Mouse (Mus musculus): ENCODE data around the gene Pcif1. TPM values are rescaled to one million over a fixed set of nuclear protein-coding genes. Genes with fewer than 3 reads are reported as not detected.
A peak's percentile ranks its signal among the peaks of the same experiment; 100 is the strongest.

Gene Pcif1
- total and polyA plus RNA-seq, 3 experiments = 20.8 to 31.8 (median 25.7) TPM

GRCm38 (mm10) chr2:164888996-164889395 lies 9.9 kb downstream of the Pcif1 start:
- H3K79me2 ChIP-seq (replicated peaks; ENCODE audit: control insufficient read depth, insufficient read depth, low read length) = no peaks in the 10 kb centered on the region
- whole genome bisulfite sequencing = 64% methylated on average over 12 of the region's 12 CpGs
- no peaks in the 10 kb centered on the region for H3K27me3 ChIP-seq (ENCODE audit: control insufficient read depth, insufficient read depth, low read length)
- intact Hi-C loops (cut with DNase I) = no loop called here
- peaks cover 2% of the 10 kb centered on the region; the same call in 1 of the 2 replicates for H3K36me3 ChIP-seq (ENCODE audit: control insufficient read depth, insufficient read depth, low read length)
- no peak overlapping the region for H3K4me3 ChIP-seq
- TF ChIP-seq EP300 (IDR thresholded peaks at IDR 0.05; ENCODE audit: insufficient read depth, low read depth, low read length) = no peak
- TF ChIP-seq CTCF (IDR thresholded peaks at IDR 0.05) = no peak
- TF ChIP-seq POLR2A (IDR thresholded peaks at IDR 0.05; ENCODE audit: insufficient read depth, low read depth, low read length) = no peak
- DNase-seq = no peak
- peaks cover 4% of the 10 kb centered on the region for H3K4me1 ChIP-seq (ENCODE audit: control insufficient read depth, insufficient read depth, low read length)
- no peak overlapping the region for H3K27ac ChIP-seq
- H3K9ac ChIP-seq (ENCODE audit: low read depth, low read length) = no peak overlapping the region

GRCm38 (mm10) chr2:164889960-164890359 lies 10.9 kb downstream of the Pcif1 start:
- peaks cover 4% of the 10 kb centered on the region for H3K4me1 ChIP-seq (ENCODE audit: control insufficient read depth, insufficient read depth, low read length)
- no peaks in the 10 kb centered on the region for H3K79me2 ChIP-seq (replicated peaks; ENCODE audit: control insufficient read depth, insufficient read depth, low read length)
- no peak overlapping the region for H3K9ac ChIP-seq (ENCODE audit: low read depth, low read length)
- no peak overlapping the region for H3K4me3 ChIP-seq
- peaks cover 2% of the 10 kb centered on the region; the same call in 1 of the 2 replicates for H3K36me3 ChIP-seq (ENCODE audit: control insufficient read depth, insufficient read depth, low read length)
- no peaks in the 10 kb centered on the region for H3K27me3 ChIP-seq (ENCODE audit: control insufficient read depth, insufficient read depth, low read length)
- intact Hi-C loops (cut with DNase I) = no loop called here
- TF ChIP-seq CTCF (IDR thresholded peaks at IDR 0.05) (no peak), EP300 (IDR thresholded peaks at IDR 0.05; ENCODE audit: insufficient read depth, low read depth, low read length) (no peak), POLR2A (IDR thresholded peaks at IDR 0.05; ENCODE audit: insufficient read depth, low read depth, low read length) (no peak)
- WGBS = 90% methylated on average over 2 of the region's 2 CpGs
- H3K27ac ChIP-seq = no peak overlapping the region
- DNase-seq = no peak

- Histone ChIP-seq H3K4me1 (ENCODE audit: control insufficient read depth, insufficient read depth, low read length) (peaks cover 4% of the 10 kb centered on the region), H3K9ac (ENCODE audit: low read depth, low read length) (no peak overlapping the region), H3K36me3 (ENCODE audit: control insufficient read depth, insufficient read depth, low read length) (peaks cover under 1% of the 10 kb centered on the region; the same call in 1 of the 2 replicates), H3K4me3 (no peak overlapping the region), H3K79me2 (replicated peaks; ENCODE audit: control insufficient read depth, insufficient read depth, low read length) (no peaks in the 10 kb centered on the region), H3K27ac (no peak overlapping the region), H3K27me3 (ENCODE audit: control insufficient read depth, insufficient read depth, low read length) (no peaks in the 10 kb centered on the region)
- WGBS = 85% methylated on average over 24 of the region's 24 CpGs
- no peak for TF ChIP-seq CTCF (IDR thresholded peaks at IDR 0.05)
- TF ChIP-seq POLR2A (IDR thresholded peaks at IDR 0.05; ENCODE audit: insufficient read depth, low read depth, low read length) = no peak
- TF ChIP-seq EP300 (IDR thresholded peaks at IDR 0.05; ENCODE audit: insufficient read depth, low read depth, low read length) = no peak
- no peak for DNase-seq
- intact Hi-C loops (cut with DNase I) = no loop called here
Measured at GRCm38 (mm10) chr2:164890411-164891049, 11.4 kb downstream of the Pcif1 start.

- Histone ChIP-seq H3K79me2 (replicated peaks; ENCODE audit: control insufficient read depth, insufficient read depth, low read length) (no peaks in the 10 kb centered on the region), H3K36me3 (ENCODE audit: control insufficient read depth, insufficient read depth, low read length) (no peaks in the 10 kb centered on the region), H3K27ac (no peak overlapping the region), H3K9ac (ENCODE audit: low read depth, low read length) (no peak overlapping the region), H3K4me1 (ENCODE audit: control insufficient read depth, insufficient read depth, low read length) (peaks cover 2% of the 10 kb centered on the region), H3K4me3 (no peak overlapping the region), H3K27me3 (ENCODE audit: control insufficient read depth, insufficient read depth, low read length) (no peaks in the 10 kb centered on the region)
- TF ChIP-seq POLR2A (IDR thresholded peaks at IDR 0.05; ENCODE audit: insufficient read depth, low read depth, low read length) (no peak), CTCF (IDR thresholded peaks at IDR 0.05) (no peak), EP300 (IDR thresholded peaks at IDR 0.05; ENCODE audit: insufficient read depth, low read depth, low read length) (no peak)
- WGBS = 73% methylated on average over 13 of the region's 13 CpGs
- no peak for DNase-seq
- intact Hi-C loops (cut with DNase I) = no loop called here
Measured at GRCm38 (mm10) chr2:164891056-164891834, 12.1 kb downstream of the Pcif1 start.

- TF ChIP-seq EP300 (IDR thresholded peaks at IDR 0.05; ENCODE audit: insufficient read depth, low read depth, low read length) (no peak), CTCF (IDR thresholded peaks at IDR 0.05) (no peak)
- peak in 1 of 2 experiments; percentile 70 for DNase-seq
- H3K36me3 ChIP-seq (ENCODE audit: control insufficient read depth, insufficient read depth, low read length) = no peaks in the 10 kb centered on the region
- 49% methylated on average over 15 of the region's 15 CpGs for WGBS
- no peak overlapping the region for H3K4me3 ChIP-seq
- H3K4me1 ChIP-seq (ENCODE audit: control insufficient read depth, insufficient read depth, low read length) = peaks cover 2% of the 10 kb centered on the region
- no peaks in the 10 kb centered on the region for H3K27me3 ChIP-seq (ENCODE audit: control insufficient read depth, insufficient read depth, low read length)
- no peak overlapping the region for H3K9ac ChIP-seq (ENCODE audit: low read depth, low read length)
- no peaks in the 10 kb centered on the region for H3K79me2 ChIP-seq (replicated peaks; ENCODE audit: control insufficient read depth, insufficient read depth, low read length)
- H3K27ac ChIP-seq = no peak overlapping the region
- intact Hi-C loops (cut with DNase I) = no loop called here
Measured at GRCm38 (mm10) chr2:164891908-164892695, 13.0 kb downstream of the Pcif1 start.

Data from heart, adult 2 months (tissue).